Mouse (Mus musculus) lung, adult 2 months (tissue): ENCODE measurements around the gene Cdadc1.

Experiments used
- CTCF ChIP-seq: fragments of 200-500 bp; IDR thresholded peaks from 2 replicates; pipeline ENCODE4 v1.5.1; 2011; ENCODE audit warnings: mild to moderate bottlenecking, low read length, control low read depth; ENCODE audit not compliant: insufficient read depth
- POLR2A ChIP-seq: fragments of 200-500 bp; IDR thresholded peaks from 2 replicates; pipeline ENCODE4 v1.6.1; 2011; ENCODE audit warnings: low read depth, mild to moderate bottlenecking, control low read depth, low read length, borderline replicate concordance; ENCODE audit errors: extremely low read depth

- TF ChIP-seq CTCF = no peak
- no peak for TF ChIP-seq POLR2A
Observed at GRCm38 (mm10) chr14:59607021-59607420, 9.3 kb upstream of the Cdadc1 start.
